Mouse (Mus musculus) kidney, adult 8-10 months (tissue): Measurements from ENCODE around the gene Ube2g1.
"Not testable (repeated sequence)": the region's sequence is repeated elsewhere in the genome, so short reads cannot be mapped to it uniquely, and the experiment has no call there.

Source experiments
- DNase-seq, 2 experiments: peaks; one replicate each; pipeline ENCODE4 v3.0.0; 2022

Gene Ube2g1

GRCm38 (mm10) chr11:72607469-72608070 is 487 bp downstream of the Ube2g1 start:
- peak; percentile 82 to 83 for DNase-seq

GRCm38 (mm10) chr11:72608071-72608679 is 1.1 kb downstream of the Ube2g1 start:
- DNase-seq, result peak; percentile 93 to 95

- DNase-seq, result peak in 1 of 2 experiments; percentile 6
These were observed 2.2 kb downstream of the Ube2g1 start for GRCm38 (mm10) chr11:72609242-72609641.

GRCm38 (mm10) chr11:72614336-72614735 is 7.3 kb downstream of the Ube2g1 start:
- DNase-seq, result not testable (repeated sequence)

GRCm38 (mm10) chr11:72615931-72616330 is 8.8 kb downstream of the Ube2g1 start:
- no peak for DNase-seq

- DNase-seq, result no peak
These were observed 11.4 kb downstream of the Ube2g1 start for GRCm38 (mm10) chr11:72618476-72618875.

GRCm38 (mm10) chr11:72642730-72643129 is 35.6 kb downstream of the Ube2g1 start:
- no peak for DNase-seq

GRCm38 (mm10) chr11:72645386-72645785 is 38.3 kb downstream of the Ube2g1 start:
- DNase-seq, result no peak

GRCm38 (mm10) chr11:72650347-72650746 is 43.3 kb downstream of the Ube2g1 start:
- DNase-seq, result no peak

GRCm38 (mm10) chr11:72659918-72660317 is 52.8 kb downstream of the Ube2g1 start:
- DNase-seq, result no peak

- DNase-seq, result no peak
These were observed 53.3 kb downstream of the Ube2g1 start for GRCm38 (mm10) chr11:72660359-72660758.

- DNase-seq, result no peak
These were observed 57.6 kb downstream of the Ube2g1 start for GRCm38 (mm10) chr11:72664641-72665040.

- DNase-seq, result no peak
These were observed 63.6 kb downstream of the Ube2g1 start for GRCm38 (mm10) chr11:72670634-72671033.

- no peak for DNase-seq
These were observed 64.4 kb downstream of the Ube2g1 start for GRCm38 (mm10) chr11:72671294-72671988.

- no peak for DNase-seq
These were observed 65.4 kb downstream of the Ube2g1 start for GRCm38 (mm10) chr11:72672438-72672837.

- no peak for DNase-seq
These were observed 68.2 kb downstream of the Ube2g1 start for GRCm38 (mm10) chr11:72675280-72675679.

GRCm38 (mm10) chr11:72680726-72681125 is 73.6 kb downstream of the Ube2g1 start:
- DNase-seq, result no peak

- DNase-seq, result no peak
These were observed 76.3 kb downstream of the Ube2g1 start for GRCm38 (mm10) chr11:72683402-72683801.

- DNase-seq, result no peak
These were observed 79.6 kb downstream of the Ube2g1 start for GRCm38 (mm10) chr11:72686697-72687096.

- DNase-seq, result peak in 1 of 2 experiments; percentile 8
These were observed 81.2 kb downstream of the Ube2g1 start for GRCm38 (mm10) chr11:72688242-72688641.

GRCm38 (mm10) chr11:72689115-72689514 is 82.0 kb downstream of the Ube2g1 start:
- no peak for DNase-seq

- DNase-seq, result peak; percentile 96 to 99
These were observed 82.7 kb downstream of the Ube2g1 start, which contains the start of gene Ankfy1 for GRCm38 (mm10) chr11:72689551-72690510. TSS of gene Ankfy1 (plus strand) at chr11:72690006.

GRCm38 (mm10) chr11:72692353-72692752 is 85.3 kb downstream of the Ube2g1 start:
- DNase-seq, result no peak
